9 mouse cellular contexts compared by ENCODE assay signal in the genomic region with DNA sequence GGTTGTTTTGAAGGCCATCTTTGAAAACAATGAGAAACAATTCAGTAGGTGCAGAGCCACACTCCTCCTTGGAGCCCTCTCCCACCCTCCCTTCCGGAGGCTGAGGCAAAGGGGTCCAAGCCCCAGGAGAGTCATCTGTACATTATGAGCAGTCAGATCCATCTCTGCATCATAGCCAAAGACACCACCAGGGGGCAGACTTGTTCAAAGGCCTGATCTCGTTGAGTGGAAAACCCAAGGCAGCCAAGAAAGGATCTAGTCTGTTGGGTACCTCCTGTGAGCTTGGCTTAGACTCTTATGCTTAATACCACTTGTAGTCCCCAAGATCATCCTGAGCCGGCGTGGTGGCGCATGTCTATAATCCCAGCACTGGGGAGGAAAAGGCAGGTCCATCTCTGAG. TPM values are rescaled to one million over a fixed set of nuclear protein-coding genes. Genes with fewer than 3 reads are reported as not detected.
DNase-seq lines count a peak whose midpoint lies in the region; ATAC-seq lines count a peak whose summit lies in the region.
"Had no signal": no experiment of that assay in that cellular context is flagged by ENCODE, and none has a peak within 500 bp of the region (broad histone marks: within the 10 kb centered on the region; RNA-seq: fewer than 3 reads in every experiment).

No protein-coding gene starts in this region.

- no peaks in the 10 kb centered on the region for H3K4me1 ChIP-seq in midbrain, embryonic 14.5 days (ENCODE audit: control insufficient read depth, insufficient read depth, low read length)
- H3K4me1 ChIP-seq in midbrain, embryonic 16.5 days (ENCODE audit: control insufficient read depth, insufficient read depth, low read length) = no peaks in the 10 kb centered on the region
- H3K4me1 ChIP-seq: midbrain, embryonic 12.5 days had no signal

- WGBS in midbrain, embryonic 14.5 days = 72% methylated on average over 5 of the region's 5 CpGs
- 61% methylated on average over 5 of the region's 5 CpGs for WGBS in midbrain, embryonic 16.5 days

- no peak for ATAC-seq in midbrain, embryonic 14.5 days (ENCODE audit: low FRiP score, low TSS enrichment)
- ATAC-seq in midbrain, embryonic 16.5 days = no peak

- DNase-seq in adrenal gland, adult (ENCODE audit: inconsistent age in 2 of 2, low spot score in 1 of 2) = peak; percentile 66 to 89
- DNase-seq in adrenal gland, postnatal 4 days (ENCODE audit: low spot score in 2 of 2) = no peak
- DNase-seq in midbrain, embryonic 14.5 days = peak; percentile 66
- DNase-seq in embryo, embryonic 10.5 days (ENCODE audit: low spot score) = peak; percentile 65
- DNase-seq in layer of hippocampus, adult 8-10 months (ENCODE audit: low spot score in 2 of 2) = peak; percentile 31 to 71
- peak; percentile 60 for DNase-seq in lung, postnatal 14 days
- peak; percentile 36 to 59 for DNase-seq in spleen, postnatal 14 days (ENCODE audit: low spot score in 2 of 2)

- no peaks in the 10 kb centered on the region for H3K36me3 ChIP-seq in midbrain, embryonic 14.5 days (ENCODE audit: control insufficient read depth, insufficient read depth, low read length)
- H3K36me3 ChIP-seq in midbrain, embryonic 16.5 days (ENCODE audit: control insufficient read depth, insufficient read depth, low read length) = no peaks in the 10 kb centered on the region
- H3K36me3 ChIP-seq: midbrain, embryonic 12.5 days had no signal

- no peak overlapping the region for H3K4me2 ChIP-seq in midbrain, embryonic 14.5 days (ENCODE audit: low read length)
- H3K4me2 ChIP-seq in midbrain, embryonic 16.5 days (ENCODE audit: low read length) = no peak overlapping the region
- H3K4me2 ChIP-seq: midbrain, embryonic 12.5 days had no signal

- no peak overlapping the region for H3K9ac ChIP-seq in midbrain, embryonic 14.5 days (replicated peaks; ENCODE audit: low read length)
- H3K9ac ChIP-seq in midbrain, embryonic 16.5 days (ENCODE audit: low read depth, low read length) = no peak overlapping the region
- H3K9ac ChIP-seq: midbrain, embryonic 12.5 days had no signal

- H3K27me3 ChIP-seq in midbrain, embryonic 14.5 days (ENCODE audit: control insufficient read depth, insufficient read depth, low read length) = no peaks in the 10 kb centered on the region
- no peaks in the 10 kb centered on the region; the same call in 1 of the 2 replicates for H3K27me3 ChIP-seq in midbrain, embryonic 16.5 days (ENCODE audit: control insufficient read depth, insufficient read depth, low read depth, low read length)
- H3K27me3 ChIP-seq: midbrain, embryonic 12.5 days had no signal

- no peak overlapping the region for H3K4me3 ChIP-seq in midbrain, embryonic 14.5 days (replicated peaks; ENCODE audit: low read depth, low read length)
- H3K4me3 ChIP-seq in midbrain, embryonic 16.5 days (ENCODE audit: low read depth, low read length) = no peak overlapping the region
- H3K4me3 ChIP-seq: midbrain, embryonic 12.5 days had no signal

- 0 out of 2 replicates have a peak, but pooled peaks cover 4% of the 10 kb centered on the region for H3K9me3 ChIP-seq in midbrain, embryonic 14.5 days (ENCODE audit: control insufficient read depth, low read length)
- H3K9me3 ChIP-seq in midbrain, embryonic 16.5 days (replicated peaks; ENCODE audit: control insufficient read depth, low read length, poor library complexity, severe bottlenecking) = no peaks in the 10 kb centered on the region; the same call in 1 of the 2 replicates

- no peak overlapping the region for H3K27ac ChIP-seq in midbrain, embryonic 14.5 days (replicated peaks; ENCODE audit: low read depth, low read length)
- H3K27ac ChIP-seq in midbrain, embryonic 16.5 days (ENCODE audit: low read length) = no peak overlapping the region
- H3K27ac ChIP-seq: midbrain, embryonic 12.5 days had no signal

RNA-seq across cellular contexts. Expression of a gene that starts 11.5 kb away (rescaled TPM):
- total RNA-seq in adrenal gland, postnatal 4 days (2021) = not detected
- polyA plus RNA-seq in midbrain, embryonic 14.5 days (2014; fragmentation: Nextera tagmentation; extraction: Ambion mirVana) = not detected in 2 replicates
- not detected in 2 replicates for polyA plus RNA-seq in midbrain, embryonic 16.5 days (2015; fragmentation: Nextera tagmentation; extraction: Ambion mirVana)
- total RNA-seq in layer of hippocampus, adult 8-10 months (2022) = not detected

RNA-seq across cellular contexts. Expression of a gene that starts 23.6 kb away (rescaled TPM):
- total RNA-seq in adrenal gland, postnatal 4 days (2021) = not detected
- polyA plus RNA-seq in midbrain, embryonic 14.5 days (2014; fragmentation: Nextera tagmentation; extraction: Ambion mirVana) = 0.12 TPM in 1 of 2 replicates, not detected in the other
- 0.07 and 0.09 TPM in 2 replicates for polyA plus RNA-seq in midbrain, embryonic 16.5 days (2015; fragmentation: Nextera tagmentation; extraction: Ambion mirVana)
- under 1 TPM in 2 of 4 experiments, not detected in 2; 0.08 to 0.16 TPM for total RNA-seq in layer of hippocampus, adult 8-10 months (2022)

RNA-seq across cellular contexts. Expression of a gene that starts 48.0 kb away (rescaled TPM):
- total RNA-seq in adrenal gland, postnatal 4 days (2021) = 1 to 10 TPM; 1.4 to 2.7 TPM
- 0.12 and 0.18 TPM in 2 replicates for polyA plus RNA-seq in midbrain, embryonic 14.5 days (2014; fragmentation: Nextera tagmentation; extraction: Ambion mirVana)
- 0.20 and 0.25 TPM in 2 replicates for polyA plus RNA-seq in midbrain, embryonic 16.5 days (2015; fragmentation: Nextera tagmentation; extraction: Ambion mirVana)
- under 1 TPM in 1 of 4 experiments, not detected in 3; 0.18 TPM for total RNA-seq in layer of hippocampus, adult 8-10 months (2022)

Comparison
In these comparisons a context has a peak if more than half of its experiments do, and no peak if none do; other contexts are left out.
1. DNase-seq: peak in adrenal gland, adult (2 of 2), midbrain, embryonic 14.5 days (single experiment), embryo, embryonic 10.5 days (single experiment), layer of hippocampus, adult 8-10 months (2 of 2), lung, postnatal 14 days (single experiment) and spleen, postnatal 14 days (2 of 2); none in adrenal gland, postnatal 4 days (0 of 2).